Mouse (Mus musculus): ENCODE data around the gene Hist1h2bh. TPM values are rescaled to one million over a fixed set of nuclear protein-coding genes. Genes with fewer than 3 reads are reported as not detected.
"Not testable (repeated sequence)": the region's sequence is repeated elsewhere in the genome, so short reads cannot be mapped to it uniquely, and the experiment has no call there.

The Hist1h2bh gene
- 1.4 TPM in 2 replicates for polyA plus RNA-seq (2015; fragmentation: Nextera tagmentation; extraction: Ambion mirVana)

- not testable (repeated sequence) for H3K4me1 ChIP-seq, H3K9me3 ChIP-seq, H3K27me3 ChIP-seq, H3K36me3 ChIP-seq
- H3K4me3 ChIP-seq, result peak within 1 kb of the TSS; percentile 49
- peak; percentile 96 for ATAC-seq (ENCODE audit: borderline replicate concordance, extremely low read depth, low FRiP score, low TSS enrichment)
- H3K4me2 ChIP-seq, result peak within 1 kb of the TSS; percentile 67
- WGBS, result under 1% methylated on average over 36 of the region's 42 CpGs
- H3K9ac ChIP-seq, result peak within 1 kb of the TSS; percentile 58
- peak within 1 kb of the TSS; percentile 93 for H3K27ac ChIP-seq
Observed at GRCm38 (mm10) chr13:23542999-23543607, at the start of gene Hist1h2bh. TSS of gene Hist1h2bh (minus strand) at chr13:23543392.

- no peak overlapping the region for H3K9ac ChIP-seq
- WGBS, result 75% methylated on average over 7 of the region's 7 CpGs
- no peak overlapping the region for H3K4me3 ChIP-seq
- H3K27ac ChIP-seq, result peak overlapping the region; percentile 82
- H3K36me3 ChIP-seq, result no peaks in the 10 kb centered on the region
- H3K4me1 ChIP-seq, result peaks cover 8% of the 10 kb centered on the region; the same call in 1 of the 2 replicates
- H3K4me2 ChIP-seq, result no peak overlapping the region
- no peaks in the 10 kb centered on the region for H3K27me3 ChIP-seq
- no peak for ATAC-seq (ENCODE audit: borderline replicate concordance, extremely low read depth, low FRiP score, low TSS enrichment)
- H3K9me3 ChIP-seq, result no peaks in the 10 kb centered on the region
Observed at GRCm38 (mm10) chr13:23592614-23593013, 49.4 kb upstream of the Hist1h2bh start.

GRCm38 (mm10) chr13:23591886-23592285 lies 48.7 kb upstream of the Hist1h2bh start:
- peaks cover 11% of the 10 kb centered on the region; the same call in 1 of the 2 replicates for H3K4me1 ChIP-seq
- not testable (repeated sequence) for H3K27ac ChIP-seq; ATAC-seq (ENCODE audit: borderline replicate concordance, extremely low read depth, low FRiP score, low TSS enrichment); H3K4me2 ChIP-seq; H3K9ac ChIP-seq; H3K36me3 ChIP-seq; H3K4me3 ChIP-seq; H3K27me3 ChIP-seq; H3K9me3 ChIP-seq
- WGBS, result 70% methylated on average over 7 of the region's 7 CpGs

- peaks cover 17% of the 10 kb centered on the region; the same call in 1 of the 2 replicates for H3K4me1 ChIP-seq
- H3K4me2 ChIP-seq, result no peak overlapping the region
- no peaks in the 10 kb centered on the region for H3K36me3 ChIP-seq
- 90% methylated on average over 7 of the region's 7 CpGs for WGBS
- H3K27me3 ChIP-seq, result no peaks in the 10 kb centered on the region
- H3K9me3 ChIP-seq, result no peaks in the 10 kb centered on the region
- H3K4me3 ChIP-seq, result no peak overlapping the region
- H3K27ac ChIP-seq, result no peak overlapping the region
- no peak overlapping the region for H3K9ac ChIP-seq
- ATAC-seq (ENCODE audit: borderline replicate concordance, extremely low read depth, low FRiP score, low TSS enrichment), result no peak
Observed at GRCm38 (mm10) chr13:23591206-23591605, 48.0 kb upstream of the Hist1h2bh start.

GRCm38 (mm10) chr13:23586940-23587225 lies 43.7 kb upstream of the Hist1h2bh start:
- Histone ChIP-seq H3K4me2 (peak overlapping the region; percentile 72), H3K27ac (peak overlapping the region; percentile 98), H3K9me3 (no peaks in the 10 kb centered on the region), H3K27me3 (no peaks in the 10 kb centered on the region), H3K4me3 (peak overlapping the region; percentile 48), H3K4me1 (peaks cover 28% of the 10 kb centered on the region), H3K9ac (peak overlapping the region; percentile 51), H3K36me3 (no peaks in the 10 kb centered on the region)
- ATAC-seq (ENCODE audit: borderline replicate concordance, extremely low read depth, low FRiP score, low TSS enrichment), result no peak; the same call in 1 of the 2 replicates
- WGBS, result 4% methylated on average over 1 of the region's 1 CpGs

- Histone ChIP-seq H3K4me2 (peak overlapping the region; percentile 72), H3K27me3 (no peaks in the 10 kb centered on the region), H3K36me3 (no peaks in the 10 kb centered on the region), H3K9ac (peak overlapping the region; percentile 51), H3K4me3 (peak overlapping the region; percentile 48), H3K4me1 (peaks cover 29% of the 10 kb centered on the region), H3K9me3 (no peaks in the 10 kb centered on the region), H3K27ac (peak overlapping the region; percentile 98)
- WGBS, result 2% methylated on average over 22 of the region's 22 CpGs
- ATAC-seq (ENCODE audit: borderline replicate concordance, extremely low read depth, low FRiP score, low TSS enrichment), result no peak
Observed at GRCm38 (mm10) chr13:23586099-23586939, 43.1 kb upstream of the Hist1h2bh start.

- H3K27me3 ChIP-seq, H3K9me3 ChIP-seq, H3K36me3 ChIP-seq: not testable (repeated sequence)
- peak overlapping the region; percentile 72 for H3K4me2 ChIP-seq
- peak overlapping the region; percentile 98 for H3K27ac ChIP-seq
- peak overlapping the region; percentile 48 for H3K4me3 ChIP-seq
- H3K9ac ChIP-seq, result peak overlapping the region; percentile 68
- H3K4me1 ChIP-seq, result peaks cover 34% of the 10 kb centered on the region
- ATAC-seq (ENCODE audit: borderline replicate concordance, extremely low read depth, low FRiP score, low TSS enrichment), result peak; percentile 91
- WGBS, result under 1% methylated on average over 33 of the region's 36 CpGs
Observed at GRCm38 (mm10) chr13:23585442-23586098, 42.4 kb upstream of the Hist1h2bh start.

- peak overlapping the region; percentile 48 for H3K4me3 ChIP-seq
- H3K9ac ChIP-seq, result peak overlapping the region; percentile 68
- H3K4me1 ChIP-seq, result peaks cover 40% of the 10 kb centered on the region
- H3K27me3 ChIP-seq, result no peaks in the 10 kb centered on the region
- no peaks in the 10 kb centered on the region for H3K9me3 ChIP-seq
- H3K4me2 ChIP-seq, result peak overlapping the region; percentile 72
- peak overlapping the region; percentile 98 for H3K27ac ChIP-seq
- no peaks in the 10 kb centered on the region for H3K36me3 ChIP-seq
- no peak for ATAC-seq (ENCODE audit: borderline replicate concordance, extremely low read depth, low FRiP score, low TSS enrichment)
- WGBS, result under 1% methylated on average over 21 of the region's 21 CpGs
Observed at GRCm38 (mm10) chr13:23585029-23585441, 41.8 kb upstream of the Hist1h2bh start.

- no peaks in the 10 kb centered on the region for H3K36me3 ChIP-seq
- ATAC-seq (ENCODE audit: borderline replicate concordance, extremely low read depth, low FRiP score, low TSS enrichment), result no peak
Observed at GRCm38 (mm10) chr13:23584331-23584730, 41.1 kb upstream of the Hist1h2bh start.

GRCm38 (mm10) chr13:23583387-23584068 lies 40.3 kb upstream of the Hist1h2bh start:
- Histone ChIP-seq H3K27me3 (no peaks in the 10 kb centered on the region), H3K9ac (no peak overlapping the region), H3K4me2 (no peak overlapping the region; the same call in 1 of the 2 replicates), H3K36me3 (no peaks in the 10 kb centered on the region), H3K4me1 (peaks cover 40% of the 10 kb centered on the region), H3K4me3 (no peak overlapping the region), H3K27ac (peak overlapping the region; percentile 98), H3K9me3 (no peaks in the 10 kb centered on the region)
- no peak for ATAC-seq (ENCODE audit: borderline replicate concordance, extremely low read depth, low FRiP score, low TSS enrichment)

More at GRCm38 (mm10) chr13:23584331-23584730, 41.1 kb upstream of the Hist1h2bh start:
- peak overlapping the region; percentile 72 for H3K4me2 ChIP-seq
- no peaks in the 10 kb centered on the region for H3K9me3 ChIP-seq
- H3K4me3 ChIP-seq, result peak overlapping the region; percentile 48
- H3K9ac ChIP-seq, result peak overlapping the region; percentile 68
- no peaks in the 10 kb centered on the region for H3K27me3 ChIP-seq
- peak overlapping the region; percentile 98 for H3K27ac ChIP-seq
- H3K4me1 ChIP-seq, result peaks cover 40% of the 10 kb centered on the region

- 7% methylated on average over 6 of the region's 6 CpGs for WGBS
- H3K9me3 ChIP-seq, result no peaks in the 10 kb centered on the region
Observed at GRCm38 (mm10) chr13:23582219-23583056, 39.2 kb upstream of the Hist1h2bh start.

More at GRCm38 (mm10) chr13:23582219-23583056, 39.2 kb upstream of the Hist1h2bh start:
- peak overlapping the region; percentile 77 for H3K4me2 ChIP-seq
- peak overlapping the region; percentile 98 for H3K27ac ChIP-seq
- H3K9ac ChIP-seq, result peak overlapping the region; percentile 67
- H3K36me3 ChIP-seq, result no peaks in the 10 kb centered on the region
- no peak for ATAC-seq (ENCODE audit: borderline replicate concordance, extremely low read depth, low FRiP score, low TSS enrichment)
- H3K4me3 ChIP-seq, result peak overlapping the region; percentile 53
- H3K4me1 ChIP-seq, result peaks cover 40% of the 10 kb centered on the region
- H3K27me3 ChIP-seq, result no peaks in the 10 kb centered on the region

All from lung, embryonic 15.5 days (tissue).